Mouse (Mus musculus) kidney, adult 2 months (tissue): ENCODE data around the gene Tmprss11d.

ENCODE experiments used
- CTCF ChIP-seq: fragments of 200-500 bp; conservative IDR thresholded peaks from 2 replicates; pipeline ENCODE4 v1.5.1; 2011; ENCODE audit warnings: low read depth, mild to moderate bottlenecking, control low read depth, low read length, moderate library complexity, mixed read lengths; ENCODE audit not compliant: insufficient read depth, insufficient read length
- POLR2A ChIP-seq: fragments of 200-500 bp; IDR thresholded peaks from one replicate; pipeline ENCODE4 v1.6.1; 2011; ENCODE audit warnings: low read depth, low read length, control low read depth

DNA sequence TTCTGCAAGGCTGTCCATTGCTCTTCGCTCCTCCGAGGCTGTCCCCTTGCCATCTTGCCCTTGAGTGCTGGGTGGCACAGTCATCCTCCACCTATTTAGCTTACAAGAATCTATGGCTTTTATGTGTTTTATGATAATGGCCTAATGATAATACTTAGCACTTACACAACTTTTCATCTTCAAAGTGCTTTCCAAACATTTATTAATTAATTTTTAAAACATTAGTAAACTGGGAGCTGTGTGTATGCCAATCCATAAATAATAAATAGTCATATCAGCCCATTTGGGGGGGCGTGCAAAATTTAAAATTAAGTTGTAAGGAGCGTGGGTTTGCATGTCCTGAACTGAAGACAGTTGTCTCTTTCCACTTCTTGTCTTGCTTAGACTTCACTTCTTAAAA lies 84.0 kb downstream of the Tmprss11d start, which contains the start of gene Tmprss11c:
- TF ChIP-seq POLR2A (no peak), CTCF (no peak)
